Mouse (Mus musculus) ovary, postnatal 36 days (tissue): ENCODE data around the gene Cnn1.

Source experiments
- DNase-seq: peaks from one replicate; pipeline ENCODE4 v3.0.0; 2022; ENCODE audit warnings: low spot score, mixed read lengths

The Cnn1 gene

DNA sequence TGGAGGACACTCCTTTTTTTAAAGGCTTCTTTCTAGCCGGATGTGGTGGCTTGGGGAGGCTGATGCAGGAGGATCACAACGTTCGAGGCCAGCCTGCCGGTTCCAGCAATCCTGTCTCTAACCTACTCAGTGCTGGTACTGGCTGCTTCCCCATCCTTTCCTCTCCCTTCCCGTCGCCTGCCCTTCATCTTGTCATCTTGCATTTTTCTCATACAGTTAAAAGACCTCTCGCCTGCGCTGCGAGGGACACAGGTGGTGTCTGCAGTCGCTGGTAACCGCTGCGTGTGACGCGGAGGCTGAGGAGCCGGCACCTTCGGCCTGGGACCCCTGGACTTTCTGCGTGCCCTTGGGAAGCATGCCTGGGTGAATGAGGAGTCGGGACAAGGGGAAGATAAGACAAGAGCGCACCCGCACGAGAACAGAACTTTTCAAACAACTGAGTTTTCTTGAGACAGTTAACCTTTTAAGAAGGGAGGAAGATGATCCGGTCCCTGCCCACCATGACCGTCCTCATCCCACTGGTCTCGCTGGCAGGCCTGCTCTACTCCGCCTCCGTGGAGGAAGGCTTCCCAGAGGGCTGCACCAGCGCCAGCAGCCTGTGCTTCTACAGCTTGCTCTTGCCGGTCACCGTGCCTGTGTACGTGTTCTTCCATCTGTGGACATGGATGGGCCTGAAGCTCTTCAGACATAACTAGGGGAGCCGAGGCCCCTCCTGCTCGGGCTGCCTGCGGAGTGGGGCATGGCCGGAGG lies 58.7 kb downstream of the Cnn1 start:
- DNase-seq, result no peak
